Mouse (Mus musculus): ENCODE measurements around the gene Ramp2. TPM values are rescaled to one million over a fixed set of nuclear protein-coding genes. Genes with fewer than 3 reads are reported as not detected.

The Ramp2 gene
- polyA plus RNA-seq (2012; rRNA removed) = 15.1 and 25.8 TPM in 2 replicates

DNA sequence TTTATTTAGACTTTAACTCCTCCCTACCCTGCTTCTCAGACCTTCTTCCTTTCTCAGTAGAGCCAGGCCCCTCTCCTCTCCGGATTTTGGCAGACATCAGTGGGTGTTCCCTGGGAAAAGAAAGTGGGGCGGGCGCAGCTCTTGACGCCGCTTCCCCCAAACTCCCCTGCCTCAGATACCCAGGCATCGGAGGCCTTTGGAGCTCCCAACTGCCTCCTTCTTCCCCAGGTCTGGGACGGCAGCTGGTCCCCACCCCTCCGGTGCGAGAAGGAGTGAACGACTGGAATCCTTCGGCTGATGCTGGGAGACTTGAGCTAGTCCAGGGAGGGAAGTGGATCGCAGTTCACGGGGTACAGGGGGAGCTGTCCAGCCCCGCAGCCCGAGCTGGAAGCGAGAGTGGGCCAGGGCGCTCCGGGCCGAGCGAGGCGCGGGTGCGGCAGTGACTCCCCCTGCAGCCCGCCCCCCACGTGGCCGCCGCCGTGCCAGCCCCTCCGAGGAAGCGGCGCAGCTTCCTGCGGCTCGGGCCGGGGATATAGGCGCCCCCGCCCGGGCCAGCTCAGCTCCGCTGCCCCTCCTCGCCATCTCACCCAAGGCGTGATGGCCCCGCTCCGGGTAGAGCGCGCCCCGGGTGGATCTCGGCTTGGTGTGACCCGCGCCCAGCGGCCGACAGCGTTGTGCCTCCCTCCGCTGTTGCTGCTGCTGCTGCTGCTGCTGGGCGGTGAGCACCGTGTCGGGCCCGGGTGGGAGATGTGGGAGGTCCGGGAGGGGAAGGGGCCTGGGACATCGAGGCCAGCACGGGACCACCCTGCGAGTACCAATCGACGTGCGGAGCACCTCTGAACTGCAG, at the start of gene Ramp2:
Gene Ramp2 (plus strand): TSS at position 174 of the 847 bp plus-strand sequence.
- peaks cover 12% of the 10 kb centered on the region; the same call in 1 of the 2 replicates for H3K27me3 ChIP-seq (ENCODE audit: control insufficient read depth, insufficient read depth, low read length)
- peaks cover 13% of the 10 kb centered on the region for H3K4me1 ChIP-seq (ENCODE audit: control insufficient read depth, insufficient read depth, insufficient read length, low read length)
- no peaks in the 10 kb centered on the region for H3K36me3 ChIP-seq (ENCODE audit: control insufficient read depth, insufficient read depth, low read length)
- H3K4me3 ChIP-seq (ENCODE audit: low read depth, low read length) = peak within 1 kb of the TSS; percentile 71
- WGBS = 3% methylated on average over 63 of the region's 63 CpGs
- H3K27ac ChIP-seq (ENCODE audit: insufficient read depth, low read depth, low read length) = peak within 1 kb of the TSS; percentile 62
- TF ChIP-seq POLR2A (IDR thresholded peaks at IDR 0.05; ENCODE audit: low read depth, low read length) (no peak), CTCF (IDR thresholded peaks at IDR 0.05; ENCODE audit: extremely low read depth, insufficient read length, insufficient replicate concordance, low read depth, low read length) (no peak)

DNA sequence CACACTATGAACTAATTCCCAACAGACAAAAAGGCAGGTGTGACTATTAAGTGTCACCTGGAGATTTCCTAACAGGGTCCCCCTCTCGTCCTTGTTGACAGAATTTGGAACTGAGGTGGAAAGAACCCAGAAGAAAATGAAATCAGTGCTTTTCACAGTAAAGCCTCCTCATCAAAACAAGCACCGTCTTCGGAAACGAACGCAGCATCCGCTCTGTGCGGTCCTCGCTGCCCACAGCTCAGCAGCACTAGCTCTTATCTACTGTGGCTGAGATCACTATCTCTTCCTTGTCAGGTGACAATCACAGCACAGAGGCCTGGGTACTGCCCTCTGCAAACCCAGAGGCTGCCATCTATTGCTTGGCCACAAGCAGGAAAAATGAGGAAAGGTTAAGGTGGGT, 49.7 kb upstream of the Ramp2 start:
- Histone ChIP-seq H3K4me3 (ENCODE audit: low read depth, low read length) (no peak overlapping the region), H3K27ac (ENCODE audit: insufficient read depth, low read depth, low read length) (no peak overlapping the region), H3K36me3 (ENCODE audit: control insufficient read depth, insufficient read depth, low read length) (peaks cover 67% of the 10 kb centered on the region), H3K27me3 (ENCODE audit: control insufficient read depth, insufficient read depth, low read length) (no peaks in the 10 kb centered on the region), H3K4me1 (ENCODE audit: control insufficient read depth, insufficient read depth, insufficient read length, low read length) (no peaks in the 10 kb centered on the region)
- TF ChIP-seq CTCF (IDR thresholded peaks at IDR 0.05; ENCODE audit: extremely low read depth, insufficient read length, insufficient replicate concordance, low read depth, low read length) (no peak), POLR2A (IDR thresholded peaks at IDR 0.05; ENCODE audit: low read depth, low read length) (no peak)
- WGBS = 88% methylated on average over 8 of the region's 8 CpGs

DNA sequence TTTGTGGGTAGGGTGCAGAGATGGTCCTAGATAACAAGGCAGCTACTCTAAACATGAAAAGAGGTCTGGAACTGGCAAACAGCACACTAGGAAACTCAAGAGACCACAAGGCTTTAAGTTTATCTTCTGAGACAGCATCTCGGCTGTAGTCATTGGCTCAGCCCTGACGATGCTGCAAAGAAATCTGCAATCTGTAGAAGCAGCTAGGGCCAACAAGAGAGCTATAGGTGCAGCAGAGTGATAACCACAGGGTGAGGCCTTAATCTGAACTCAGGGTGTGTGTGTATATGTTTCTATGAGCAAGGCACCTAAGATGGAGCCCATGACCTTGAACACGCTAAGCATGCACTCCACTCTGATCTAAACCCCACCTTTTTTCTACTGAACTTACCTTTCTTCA, 46.3 kb upstream of the Ramp2 start:
- no peaks in the 10 kb centered on the region for H3K4me1 ChIP-seq (ENCODE audit: control insufficient read depth, insufficient read depth, insufficient read length, low read length)
- no peak overlapping the region for H3K4me3 ChIP-seq (ENCODE audit: low read depth, low read length)
- H3K27ac ChIP-seq (ENCODE audit: insufficient read depth, low read depth, low read length) = no peak overlapping the region
- peaks cover 78% of the 10 kb centered on the region for H3K36me3 ChIP-seq (ENCODE audit: control insufficient read depth, insufficient read depth, low read length)
- TF ChIP-seq CTCF (IDR thresholded peaks at IDR 0.05; ENCODE audit: extremely low read depth, insufficient read length, insufficient replicate concordance, low read depth, low read length) (no peak), POLR2A (IDR thresholded peaks at IDR 0.05; ENCODE audit: low read depth, low read length) (no peak)
- WGBS = 81% methylated on average over 3 of the region's 3 CpGs
- no peaks in the 10 kb centered on the region for H3K27me3 ChIP-seq (ENCODE audit: control insufficient read depth, insufficient read depth, low read length)

DNA sequence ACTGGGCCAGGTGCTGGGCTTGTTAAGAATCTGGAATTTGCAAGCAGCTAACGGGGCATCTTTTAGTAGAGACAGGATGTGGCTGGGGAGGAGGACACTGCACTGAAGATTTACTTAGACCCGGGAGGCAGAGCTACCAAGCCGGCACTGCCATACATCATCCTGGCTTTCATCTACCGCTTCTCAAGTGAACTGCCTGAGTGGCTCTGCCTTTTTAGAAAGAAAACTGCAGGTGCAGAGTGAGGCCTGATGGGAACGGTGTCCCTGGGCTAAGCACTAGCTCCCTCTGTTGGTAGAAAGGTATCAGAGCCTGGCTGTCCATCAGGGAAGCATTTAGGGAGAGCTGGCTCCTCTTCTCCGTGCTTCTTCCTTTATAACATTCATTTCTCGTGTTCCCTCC, 44.8 kb upstream of the Ramp2 start:
- Histone ChIP-seq H3K27me3 (ENCODE audit: control insufficient read depth, insufficient read depth, low read length) (no peaks in the 10 kb centered on the region), H3K27ac (ENCODE audit: insufficient read depth, low read depth, low read length) (no peak overlapping the region), H3K4me1 (ENCODE audit: control insufficient read depth, insufficient read depth, insufficient read length, low read length) (no peaks in the 10 kb centered on the region), H3K4me3 (ENCODE audit: low read depth, low read length) (no peak overlapping the region), H3K36me3 (ENCODE audit: control insufficient read depth, insufficient read depth, low read length) (peaks cover 78% of the 10 kb centered on the region)
- TF ChIP-seq POLR2A (IDR thresholded peaks at IDR 0.05; ENCODE audit: low read depth, low read length) = no peak
- TF ChIP-seq CTCF (IDR thresholded peaks at IDR 0.05; ENCODE audit: extremely low read depth, insufficient read length, insufficient replicate concordance, low read depth, low read length) = peak; percentile 67; the same call in 1 of the 2 replicates
- 38% methylated on average over 7 of the region's 7 CpGs for WGBS

DNA sequence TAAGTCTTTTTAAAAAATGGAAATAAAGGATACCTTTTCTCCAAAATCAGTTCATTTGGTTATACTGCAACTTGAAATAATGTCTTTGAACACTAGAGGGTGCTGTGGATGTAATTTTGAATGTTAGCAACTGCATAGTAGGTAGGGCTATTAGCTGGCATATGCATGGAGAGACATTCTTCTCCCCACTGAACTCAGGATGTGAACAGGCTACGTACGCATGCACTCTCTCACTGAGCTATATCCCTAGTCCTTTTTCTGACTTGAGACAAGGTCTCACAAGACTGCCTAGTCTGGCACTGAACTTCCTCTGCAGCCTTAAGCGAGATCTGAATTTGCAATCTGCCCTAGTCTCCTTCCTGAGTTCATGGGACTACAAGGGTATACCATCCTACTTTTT, 33.9 kb upstream of the Ramp2 start:
- Histone ChIP-seq H3K27ac (ENCODE audit: insufficient read depth, low read depth, low read length) (no peak overlapping the region), H3K4me1 (ENCODE audit: control insufficient read depth, insufficient read depth, insufficient read length, low read length) (no peaks in the 10 kb centered on the region), H3K4me3 (ENCODE audit: low read depth, low read length) (no peak overlapping the region), H3K27me3 (ENCODE audit: control insufficient read depth, insufficient read depth, low read length) (no peaks in the 10 kb centered on the region), H3K36me3 (ENCODE audit: control insufficient read depth, insufficient read depth, low read length) (peaks cover 58% of the 10 kb centered on the region)
- TF ChIP-seq CTCF (IDR thresholded peaks at IDR 0.05; ENCODE audit: extremely low read depth, insufficient read length, insufficient replicate concordance, low read depth, low read length) = no peak
- no peak for TF ChIP-seq POLR2A (IDR thresholded peaks at IDR 0.05; ENCODE audit: low read depth, low read length)
- WGBS = 41% methylated on average over 3 of the region's 3 CpGs

DNA sequence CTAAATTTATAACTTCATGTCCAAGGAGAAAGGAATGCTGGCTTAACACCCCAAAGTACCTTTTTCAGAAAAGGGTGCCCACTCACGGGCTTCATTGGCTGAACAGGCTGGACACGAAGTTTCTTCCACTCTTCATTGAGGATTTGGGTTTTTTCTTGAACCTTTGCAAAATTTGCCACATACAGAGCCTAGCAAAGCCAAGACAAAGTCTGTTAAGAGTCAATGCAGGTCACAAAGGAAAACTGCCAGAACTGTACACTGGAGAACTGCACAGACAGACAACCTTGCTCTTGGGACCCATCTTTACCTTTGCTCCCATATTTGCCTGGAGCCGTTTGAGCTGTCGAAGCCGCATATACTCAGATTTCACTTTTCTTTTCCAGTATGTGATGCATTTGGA, 28.9 kb upstream of the Ramp2 start:
- 84% methylated on average over 5 of the region's 5 CpGs for WGBS
- H3K4me1 ChIP-seq (ENCODE audit: control insufficient read depth, insufficient read depth, insufficient read length, low read length) = peaks cover 5% of the 10 kb centered on the region; the same call in 1 of the 2 replicates
- TF ChIP-seq CTCF (IDR thresholded peaks at IDR 0.05; ENCODE audit: extremely low read depth, insufficient read length, insufficient replicate concordance, low read depth, low read length) = no peak
- TF ChIP-seq POLR2A (IDR thresholded peaks at IDR 0.05; ENCODE audit: low read depth, low read length) = no peak
- H3K4me3 ChIP-seq (ENCODE audit: low read depth, low read length) = no peak overlapping the region
- peaks cover 41% of the 10 kb centered on the region for H3K36me3 ChIP-seq (ENCODE audit: control insufficient read depth, insufficient read depth, low read length)
- no peak overlapping the region for H3K27ac ChIP-seq (ENCODE audit: insufficient read depth, low read depth, low read length)
- H3K27me3 ChIP-seq (ENCODE audit: control insufficient read depth, insufficient read depth, low read length) = no peaks in the 10 kb centered on the region

DNA sequence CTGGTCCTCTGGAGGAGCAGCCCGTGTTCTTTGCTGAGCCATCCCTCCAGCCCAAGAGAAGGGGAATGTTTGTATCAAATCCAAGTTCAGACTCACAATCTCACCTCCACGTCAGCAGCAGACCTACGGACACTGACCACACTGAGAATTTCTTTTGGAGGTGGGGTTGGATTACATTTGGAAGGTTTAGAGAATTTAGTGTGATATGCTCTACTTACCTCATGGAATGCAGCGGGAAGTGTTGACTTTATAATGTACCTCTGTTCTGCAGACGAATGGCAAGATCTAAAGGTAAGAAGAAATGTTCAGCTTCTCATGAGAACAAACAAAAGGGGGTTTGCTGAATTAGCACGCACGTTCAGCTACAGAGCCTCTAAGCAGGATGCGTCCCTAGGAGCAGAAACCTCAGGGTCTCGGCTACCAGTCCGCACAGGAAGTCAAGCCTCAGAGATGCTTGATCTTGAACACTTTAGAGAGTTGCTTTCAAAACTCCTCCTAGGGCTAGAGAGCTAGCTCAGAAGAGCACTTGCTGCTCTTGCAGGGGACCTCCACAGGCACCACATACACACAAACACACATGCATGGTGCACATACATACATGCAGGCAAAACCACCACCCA, 27.3 kb upstream of the Ramp2 start:
- H3K27me3 ChIP-seq (ENCODE audit: control insufficient read depth, insufficient read depth, low read length) = no peaks in the 10 kb centered on the region
- H3K27ac ChIP-seq (ENCODE audit: insufficient read depth, low read depth, low read length) = peak overlapping the region; percentile 34; the same call in 1 of the 2 replicates
- TF ChIP-seq CTCF (IDR thresholded peaks at IDR 0.05; ENCODE audit: extremely low read depth, insufficient read length, insufficient replicate concordance, low read depth, low read length) = no peak
- no peak for TF ChIP-seq POLR2A (IDR thresholded peaks at IDR 0.05; ENCODE audit: low read depth, low read length)
- H3K4me3 ChIP-seq (ENCODE audit: low read depth, low read length) = no peak overlapping the region
- peaks cover 34% of the 10 kb centered on the region for H3K36me3 ChIP-seq (ENCODE audit: control insufficient read depth, insufficient read depth, low read length)
- 88% methylated on average over 10 of the region's 10 CpGs for WGBS
- peaks cover 5% of the 10 kb centered on the region; the same call in 1 of the 2 replicates for H3K4me1 ChIP-seq (ENCODE audit: control insufficient read depth, insufficient read depth, insufficient read length, low read length)
